Mouse (Mus musculus): Measurements from ENCODE around the gene Myo1d. TPM values are rescaled to one million over a fixed set of nuclear protein-coding genes. Genes with fewer than 3 reads are reported as not detected.

Myo1d gene
- polyA plus RNA-seq, 1 experiment = 5.9 TPM

DNA sequence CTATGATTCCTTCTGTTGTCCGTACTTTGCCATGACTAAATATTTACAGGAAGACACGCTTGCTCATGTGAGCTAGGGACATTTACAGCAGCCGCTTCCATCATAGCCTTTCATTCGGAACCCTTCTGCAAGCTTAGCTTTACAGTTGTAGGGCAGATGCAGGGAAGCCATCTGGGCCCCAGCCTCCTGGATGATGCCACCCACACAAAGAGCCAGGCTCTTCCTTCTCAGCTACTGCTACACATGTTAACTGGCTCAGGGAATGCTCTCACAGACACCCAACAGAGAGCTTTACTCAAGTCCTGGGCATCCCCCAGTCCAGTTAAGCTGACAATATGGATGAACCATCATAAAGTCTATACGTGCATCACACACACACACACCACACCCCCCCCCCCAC, 224.4 kb downstream of the Myo1d start:
- H3K4me3 ChIP-seq (ENCODE audit: control insufficient read depth, insufficient read depth, low read length) = no peak overlapping the region

DNA sequence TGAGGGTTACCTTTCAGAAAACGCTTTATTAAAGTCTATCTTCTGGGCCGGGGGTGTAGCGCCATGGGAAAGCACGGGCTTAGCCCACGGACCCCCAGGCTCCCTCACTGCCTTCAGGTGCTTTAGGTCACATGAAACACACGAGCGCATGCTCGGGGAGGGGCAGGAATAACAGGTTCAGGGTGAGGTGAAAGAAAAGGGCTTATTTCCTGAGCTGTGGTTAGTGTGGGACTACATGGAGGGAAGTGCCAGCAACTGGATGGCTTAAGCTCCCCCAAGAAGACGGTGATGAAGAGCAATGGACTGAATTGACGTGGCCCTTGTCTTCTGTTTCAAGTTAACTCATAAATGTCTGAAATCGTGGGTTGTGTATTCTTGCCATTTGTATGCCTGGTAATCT, 226.8 kb downstream of the Myo1d start:
- Histone ChIP-seq H3K27ac (ENCODE audit: control insufficient read depth, insufficient read depth, low read length) (no peak overlapping the region), H3K4me1 (replicated peaks; ENCODE audit: control insufficient read depth, insufficient read depth, low read length) (peaks cover 7% of the 10 kb centered on the region; the same call in 1 of the 2 replicates), H3K36me3 (ENCODE audit: control insufficient read depth, insufficient read depth, low read length) (no peaks in the 10 kb centered on the region), H3K27me3 (ENCODE audit: control insufficient read depth, insufficient read depth, low read length) (no peaks in the 10 kb centered on the region), H3K4me3 (ENCODE audit: control insufficient read depth, insufficient read depth, low read length) (no peak overlapping the region)
- TF ChIP-seq CTCF (IDR thresholded peaks at IDR 0.05; ENCODE audit: borderline replicate concordance, control insufficient read depth, extremely low read depth, insufficient read depth, low read length, poor library complexity) (no peak), POLR2A (IDR thresholded peaks at IDR 0.05; ENCODE audit: control insufficient read depth, extremely low read depth, insufficient read depth, low read length, poor library complexity) (no peak)
- 10% methylated on average over 11 of the region's 11 CpGs for WGBS
- DNase-seq = no peak

More for the DNA sequence above, 224.4 kb downstream of the Myo1d start:
- TF ChIP-seq CTCF (IDR thresholded peaks at IDR 0.05; ENCODE audit: borderline replicate concordance, control insufficient read depth, extremely low read depth, insufficient read depth, low read length, poor library complexity) (no peak), POLR2A (IDR thresholded peaks at IDR 0.05; ENCODE audit: control insufficient read depth, extremely low read depth, insufficient read depth, low read length, poor library complexity) (no peak)
- H3K27ac ChIP-seq (ENCODE audit: control insufficient read depth, insufficient read depth, low read length) = no peak overlapping the region
- DNase-seq = no peak
- H3K4me1 ChIP-seq (replicated peaks; ENCODE audit: control insufficient read depth, insufficient read depth, low read length) = peaks cover 7% of the 10 kb centered on the region; the same call in 1 of the 2 replicates
- 99% methylated on average over 5 of the region's 5 CpGs for WGBS
- no peaks in the 10 kb centered on the region for H3K27me3 ChIP-seq (ENCODE audit: control insufficient read depth, insufficient read depth, low read length)
- no peaks in the 10 kb centered on the region for H3K36me3 ChIP-seq (ENCODE audit: control insufficient read depth, insufficient read depth, low read length)

DNA sequence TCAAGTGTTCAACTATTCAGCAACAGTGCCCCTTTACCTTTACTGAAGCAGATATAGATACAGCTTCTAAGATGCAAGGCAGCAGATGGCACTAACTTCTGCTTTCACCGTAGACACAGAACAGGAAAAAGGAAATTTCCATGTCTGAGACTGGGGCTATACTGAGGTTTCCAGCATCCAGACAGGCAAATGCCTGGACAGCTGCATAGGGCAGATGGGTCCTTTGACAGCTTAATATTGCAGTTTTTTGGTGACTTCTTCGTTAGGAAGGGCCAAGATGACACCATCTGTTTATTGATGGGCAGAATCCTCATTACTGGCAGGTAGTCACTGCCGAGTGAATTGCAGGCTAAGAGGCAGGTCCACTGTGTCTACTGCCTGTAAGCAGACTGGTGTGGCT, 228.2 kb downstream of the Myo1d start:
- H3K4me3 ChIP-seq (ENCODE audit: control insufficient read depth, insufficient read depth, low read length) = no peak overlapping the region
- no peak for DNase-seq
- 29% methylated on average over 3 of the region's 3 CpGs for WGBS
- H3K36me3 ChIP-seq (ENCODE audit: control insufficient read depth, insufficient read depth, low read length) = no peaks in the 10 kb centered on the region
- no peak for TF ChIP-seq POLR2A (IDR thresholded peaks at IDR 0.05; ENCODE audit: control insufficient read depth, extremely low read depth, insufficient read depth, low read length, poor library complexity)
- TF ChIP-seq CTCF (IDR thresholded peaks at IDR 0.05; ENCODE audit: borderline replicate concordance, control insufficient read depth, extremely low read depth, insufficient read depth, low read length, poor library complexity) = no peak
- no peaks in the 10 kb centered on the region for H3K27me3 ChIP-seq (ENCODE audit: control insufficient read depth, insufficient read depth, low read length)
- peaks cover 7% of the 10 kb centered on the region; the same call in 1 of the 2 replicates for H3K4me1 ChIP-seq (replicated peaks; ENCODE audit: control insufficient read depth, insufficient read depth, low read length)
- no peak overlapping the region for H3K27ac ChIP-seq (ENCODE audit: control insufficient read depth, insufficient read depth, low read length)

DNA sequence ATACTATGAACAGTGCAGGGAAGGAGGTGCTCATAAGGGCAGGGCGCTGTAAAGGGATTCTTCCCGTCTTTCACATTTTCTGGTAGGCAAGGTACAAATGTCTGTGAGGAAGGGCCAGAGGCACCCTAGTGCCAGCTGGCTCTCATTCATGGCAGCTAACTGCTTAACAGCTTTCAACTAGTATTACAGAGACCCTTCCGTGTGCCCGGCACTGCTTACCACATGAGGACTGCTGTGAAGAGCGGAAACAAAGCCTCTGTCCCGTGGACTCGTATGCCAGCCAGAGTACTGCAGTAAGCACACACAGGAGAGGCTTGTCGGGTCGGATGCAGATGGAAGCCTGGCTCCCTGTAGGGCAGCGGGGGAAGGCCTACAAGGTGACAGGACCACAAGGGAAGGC, 229.6 kb downstream of the Myo1d start:
- H3K36me3 ChIP-seq (ENCODE audit: control insufficient read depth, insufficient read depth, low read length) = no peaks in the 10 kb centered on the region
- peaks cover 7% of the 10 kb centered on the region; the same call in 1 of the 2 replicates for H3K4me1 ChIP-seq (replicated peaks; ENCODE audit: control insufficient read depth, insufficient read depth, low read length)
- WGBS = 94% methylated on average over 10 of the region's 10 CpGs
- H3K27me3 ChIP-seq (ENCODE audit: control insufficient read depth, insufficient read depth, low read length) = no peaks in the 10 kb centered on the region
- TF ChIP-seq POLR2A (IDR thresholded peaks at IDR 0.05; ENCODE audit: control insufficient read depth, extremely low read depth, insufficient read depth, low read length, poor library complexity) (no peak), CTCF (IDR thresholded peaks at IDR 0.05; ENCODE audit: borderline replicate concordance, control insufficient read depth, extremely low read depth, insufficient read depth, low read length, poor library complexity) (no peak)
- no peak overlapping the region for H3K4me3 ChIP-seq (ENCODE audit: control insufficient read depth, insufficient read depth, low read length)
- H3K27ac ChIP-seq (ENCODE audit: control insufficient read depth, insufficient read depth, low read length) = no peak overlapping the region
- DNase-seq = no peak

DNA sequence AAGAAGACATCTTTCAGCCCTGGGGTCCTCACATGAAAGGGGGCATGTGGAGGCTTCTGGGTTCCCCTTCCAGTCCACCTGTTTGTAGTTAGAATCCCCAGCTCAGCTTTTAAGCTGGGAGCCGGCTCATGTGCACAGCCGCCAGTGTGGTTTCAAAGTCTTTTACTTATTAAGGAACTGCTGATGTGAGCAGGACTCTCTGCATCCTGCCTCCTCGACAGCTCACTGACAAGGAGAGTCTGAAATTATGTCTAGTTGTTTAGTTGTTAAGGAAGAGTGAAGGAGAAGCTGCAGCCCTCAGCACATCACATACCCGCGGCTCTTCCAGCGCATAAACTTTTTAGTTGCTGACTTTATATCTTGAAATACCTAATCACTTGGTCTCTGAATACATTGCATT, 230.0 kb downstream of the Myo1d start:
- TF ChIP-seq CTCF (IDR thresholded peaks at IDR 0.05; ENCODE audit: borderline replicate concordance, control insufficient read depth, extremely low read depth, insufficient read depth, low read length, poor library complexity) (no peak), POLR2A (IDR thresholded peaks at IDR 0.05; ENCODE audit: control insufficient read depth, extremely low read depth, insufficient read depth, low read length, poor library complexity) (no peak)
- Histone ChIP-seq H3K4me1 (replicated peaks; ENCODE audit: control insufficient read depth, insufficient read depth, low read length) (peaks cover 7% of the 10 kb centered on the region; the same call in 1 of the 2 replicates), H3K27ac (ENCODE audit: control insufficient read depth, insufficient read depth, low read length) (no peak overlapping the region), H3K4me3 (ENCODE audit: control insufficient read depth, insufficient read depth, low read length) (no peak overlapping the region), H3K36me3 (ENCODE audit: control insufficient read depth, insufficient read depth, low read length) (no peaks in the 10 kb centered on the region), H3K27me3 (ENCODE audit: control insufficient read depth, insufficient read depth, low read length) (no peaks in the 10 kb centered on the region)
- no peak for DNase-seq
- 34% methylated on average over 6 of the region's 6 CpGs for WGBS

DNA sequence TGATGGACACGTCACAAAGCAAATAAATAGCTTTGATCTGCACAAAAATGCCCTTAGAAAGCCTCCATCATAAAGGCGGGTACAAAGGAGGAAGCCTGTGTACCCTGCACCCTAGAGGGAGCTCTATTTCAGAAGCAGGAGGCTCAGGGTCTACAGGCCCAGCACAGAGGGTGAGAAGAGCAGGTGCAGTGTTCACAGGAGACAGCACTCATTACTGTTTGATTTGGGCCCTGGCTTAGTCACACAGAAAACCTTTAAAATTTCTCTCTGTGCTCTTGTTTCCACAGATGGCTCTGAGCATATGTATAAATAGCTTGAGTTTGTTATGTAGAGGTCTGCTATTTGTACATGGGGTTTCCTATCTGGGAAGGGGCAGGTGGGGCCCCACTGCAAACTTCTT, 233.6 kb downstream of the Myo1d start:
- TF ChIP-seq POLR2A (IDR thresholded peaks at IDR 0.05; ENCODE audit: control insufficient read depth, extremely low read depth, insufficient read depth, low read length, poor library complexity) (no peak), CTCF (IDR thresholded peaks at IDR 0.05; ENCODE audit: borderline replicate concordance, control insufficient read depth, extremely low read depth, insufficient read depth, low read length, poor library complexity) (no peak)
- Histone ChIP-seq H3K27me3 (ENCODE audit: control insufficient read depth, insufficient read depth, low read length) (no peaks in the 10 kb centered on the region), H3K27ac (ENCODE audit: control insufficient read depth, insufficient read depth, low read length) (no peak overlapping the region), H3K36me3 (ENCODE audit: control insufficient read depth, insufficient read depth, low read length) (no peaks in the 10 kb centered on the region), H3K4me1 (replicated peaks; ENCODE audit: control insufficient read depth, insufficient read depth, low read length) (no peaks in the 10 kb centered on the region), H3K4me3 (ENCODE audit: control insufficient read depth, insufficient read depth, low read length) (no peak overlapping the region)
- peak; percentile 33 for DNase-seq
- WGBS = 58% methylated on average over 2 of the region's 2 CpGs

DNA sequence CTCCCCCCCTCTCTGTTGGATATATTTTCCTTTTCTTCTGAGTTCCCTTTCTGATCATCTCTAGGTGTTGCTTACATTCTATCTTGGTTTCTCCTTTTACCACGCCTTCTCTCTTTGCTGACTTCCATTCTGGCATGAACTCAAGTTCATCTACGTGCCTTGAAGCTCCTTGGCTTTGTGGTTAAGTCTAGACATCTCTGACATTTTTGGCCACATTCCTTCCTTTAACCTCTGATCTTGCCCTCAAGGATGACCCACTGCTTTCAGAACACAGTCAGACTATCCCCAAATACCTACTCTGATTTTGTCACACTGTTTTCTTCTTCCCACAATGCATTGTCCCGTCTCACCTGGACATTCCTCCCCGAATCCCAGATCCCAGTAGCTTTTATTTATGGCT, 240.8 kb downstream of the Myo1d start:
- H3K27me3 ChIP-seq (ENCODE audit: control insufficient read depth, insufficient read depth, low read length) = no peaks in the 10 kb centered on the region
- WGBS = 50% methylated on average over 4 of the region's 4 CpGs
- TF ChIP-seq CTCF (IDR thresholded peaks at IDR 0.05; ENCODE audit: borderline replicate concordance, control insufficient read depth, extremely low read depth, insufficient read depth, low read length, poor library complexity) (no peak), POLR2A (IDR thresholded peaks at IDR 0.05; ENCODE audit: control insufficient read depth, extremely low read depth, insufficient read depth, low read length, poor library complexity) (no peak)

More for the DNA sequence above, 240.8 kb downstream of the Myo1d start:
- H3K4me1 ChIP-seq (replicated peaks; ENCODE audit: control insufficient read depth, insufficient read depth, low read length) = no peaks in the 10 kb centered on the region
- H3K36me3 ChIP-seq (ENCODE audit: control insufficient read depth, insufficient read depth, low read length) = no peaks in the 10 kb centered on the region
- no peak for DNase-seq
- no peak overlapping the region for H3K4me3 ChIP-seq (ENCODE audit: control insufficient read depth, insufficient read depth, low read length)
- H3K27ac ChIP-seq (ENCODE audit: control insufficient read depth, insufficient read depth, low read length) = no peak overlapping the region
